Mouse (Mus musculus) forebrain, embryonic 10.5 days (tissue): ENCODE data around the gene AL607142.1. TPM values are rescaled to one million over a fixed set of nuclear protein-coding genes. Genes with fewer than 3 reads are reported as not detected.

Experiments
- DNase-seq: peaks from one replicate; pipeline ENCODE4 v3.0.0-alpha.2; 2017; ENCODE audit warnings: low spot score; ENCODE audit errors: extremely low spot score
- H3K27ac ChIP-seq: fragments of 300-500 bp; sonication (generic); 2 replicates; pipeline ENCODE4 v1.5.1; 2016; ENCODE audit warnings: mild to moderate bottlenecking
- H3K27me3 ChIP-seq: fragments of 300-500 bp; sonication (generic); 2 replicates; pipeline ENCODE4 v1.6.1; 2016; ENCODE audit warnings: mild to moderate bottlenecking; ENCODE audit not compliant: poor library complexity, severe bottlenecking
- H3K36me3 ChIP-seq: fragments of 300-500 bp; sonication (generic); replicated peaks from 2 replicates; pipeline ENCODE4 v1.6.1; 2016; ENCODE audit warnings: mild to moderate bottlenecking, moderate library complexity
- H3K4me1 ChIP-seq: fragments of 300-500 bp; sonication (generic); 2 replicates; pipeline ENCODE4 v1.6.1; 2016
- H3K4me3 ChIP-seq: fragments of 300-500 bp; sonication (generic); 2 replicates; pipeline ENCODE4 v1.5.1; 2016; ENCODE audit warnings: mild to moderate bottlenecking, moderate library complexity
- H3K9me3 ChIP-seq: fragments of 300-500 bp; sonication (generic); 2 replicates; pipeline ENCODE4 v1.6.1; 2016; ENCODE audit warnings: mild to moderate bottlenecking, moderate library complexity
- WGBS: fragments of 180-500 bp; shearing (Covaris S2); methylation state at CpG from one replicate; pipeline ENCODE4 v1.1.7; 2016; 5-methylcytosine and 5-hydroxymethylcytosine counted together
- polyA plus RNA-seq: library from polyadenylated mRNA; unstranded; fragments of >200 nt; fragmentation: Nextera tagmentation; extraction: Ambion mirVana; gene quantifications from 2 replicates; pipeline ENCODE4 v1.2.1, GENCODE M21; 2016

Gene AL607142.1
- polyA plus RNA-seq, 1 experiment from 2014 or later: not detected

- Histone ChIP-seq H3K4me1 (peaks cover 7% of the 10 kb centered on the region; the same call in 1 of the 2 replicates), H3K27me3 (peaks cover 4% of the 10 kb centered on the region; the same call in 1 of the 2 replicates), H3K36me3 (no peaks in the 10 kb centered on the region), H3K9me3 (no peaks in the 10 kb centered on the region), H3K4me3 (no peak overlapping the region), H3K27ac (no peak overlapping the region)
- no peak for DNase-seq
- WGBS: 88% methylated on average over 5 of the region's 5 CpGs
Measured at GRCm38 (mm10) chr4:120044612-120045011, 20.2 kb upstream of the AL607142.1 start.

DNA sequence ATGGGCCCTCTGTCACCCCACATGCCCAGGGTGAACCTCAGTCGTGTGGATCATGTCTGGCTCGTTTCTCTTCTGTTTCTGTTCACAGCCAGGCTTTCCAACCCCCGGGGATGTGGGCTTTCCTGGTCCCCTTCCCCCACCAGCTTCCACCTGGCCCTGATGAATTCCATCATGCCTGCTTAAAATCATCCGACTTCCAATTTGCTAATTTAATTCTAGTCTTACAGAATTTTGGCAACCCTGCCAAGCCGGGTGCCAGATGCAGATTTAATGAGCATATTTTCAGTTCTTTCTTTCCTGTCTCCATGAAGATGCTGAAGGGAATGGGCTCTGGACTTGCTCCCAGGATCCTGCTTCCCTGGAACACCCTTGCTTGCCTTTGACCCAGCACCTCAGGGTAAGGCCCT is 19.7 kb upstream of the AL607142.1 start:
- no peak overlapping the region for H3K4me3 ChIP-seq
- no peaks in the 10 kb centered on the region for H3K36me3 ChIP-seq
- no peaks in the 10 kb centered on the region for H3K9me3 ChIP-seq
- peaks cover 4% of the 10 kb centered on the region; the same call in 1 of the 2 replicates for H3K27me3 ChIP-seq
- 72% methylated on average over 5 of the region's 5 CpGs for WGBS
- no peak for DNase-seq
- peaks cover 7% of the 10 kb centered on the region; the same call in 1 of the 2 replicates for H3K4me1 ChIP-seq
- H3K27ac ChIP-seq: no peak overlapping the region

DNA sequence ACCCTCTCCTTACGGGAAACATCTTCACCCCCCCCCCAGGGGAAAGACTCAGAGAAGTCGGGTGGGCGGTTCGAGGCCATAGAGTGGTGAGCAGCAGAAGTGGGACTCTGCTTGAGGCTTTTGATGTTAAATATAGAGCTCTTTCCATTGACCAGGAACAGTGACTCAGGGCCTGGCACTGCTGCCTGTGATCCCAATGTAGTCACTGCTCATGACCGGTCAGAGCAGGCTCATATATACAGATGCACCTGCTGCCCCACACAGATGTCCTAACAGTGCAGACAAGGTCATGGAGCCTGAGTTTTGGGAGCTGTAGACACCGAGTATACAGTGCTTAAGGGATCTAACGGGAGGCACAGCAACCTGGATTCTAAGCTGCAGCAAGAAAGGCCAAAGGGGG is 18.9 kb upstream of the AL607142.1 start:
- no peak overlapping the region for H3K27ac ChIP-seq
- H3K36me3 ChIP-seq: no peaks in the 10 kb centered on the region
- H3K9me3 ChIP-seq: no peaks in the 10 kb centered on the region
- 82% methylated on average over 7 of the region's 7 CpGs for WGBS
- no peak overlapping the region for H3K4me3 ChIP-seq
- H3K27me3 ChIP-seq: peaks cover 4% of the 10 kb centered on the region; the same call in 1 of the 2 replicates
- no peak for DNase-seq
- peaks cover 7% of the 10 kb centered on the region; the same call in 1 of the 2 replicates for H3K4me1 ChIP-seq

- H3K27me3 ChIP-seq: peaks cover 4% of the 10 kb centered on the region; the same call in 1 of the 2 replicates
- H3K36me3 ChIP-seq: no peaks in the 10 kb centered on the region
- no peak overlapping the region for H3K4me3 ChIP-seq
- no peaks in the 10 kb centered on the region for H3K9me3 ChIP-seq
- WGBS: 33% methylated on average over 4 of the region's 4 CpGs
- peaks cover 7% of the 10 kb centered on the region; the same call in 1 of the 2 replicates for H3K4me1 ChIP-seq
- DNase-seq: no peak
- no peak overlapping the region for H3K27ac ChIP-seq
Measured at GRCm38 (mm10) chr4:120047060-120047459, 17.7 kb upstream of the AL607142.1 start.

DNA sequence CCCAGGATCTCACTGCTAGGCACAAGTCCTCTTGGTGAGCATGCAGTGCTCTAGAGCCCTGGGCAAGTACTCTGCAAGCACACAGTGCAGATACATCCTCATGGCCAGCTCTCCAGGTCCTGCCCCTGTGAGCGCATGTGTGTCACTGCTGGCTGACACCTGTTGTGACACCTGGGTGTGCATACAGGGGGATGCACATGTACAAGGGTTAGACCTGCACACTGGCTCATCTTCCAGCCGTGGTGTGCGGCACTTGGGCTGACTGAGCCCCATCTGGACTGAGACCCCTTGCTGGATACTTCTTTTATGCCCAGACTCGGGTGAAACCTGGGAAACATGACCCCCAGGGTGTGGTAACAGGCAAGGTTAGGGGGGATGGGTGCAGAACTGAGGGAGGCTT is 16.5 kb upstream of the AL607142.1 start:
- Histone ChIP-seq H3K4me3 (no peak overlapping the region), H3K27me3 (peaks cover 4% of the 10 kb centered on the region; the same call in 1 of the 2 replicates), H3K36me3 (no peaks in the 10 kb centered on the region), H3K4me1 (peaks cover 7% of the 10 kb centered on the region; the same call in 1 of the 2 replicates), H3K9me3 (no peaks in the 10 kb centered on the region), H3K27ac (no peak overlapping the region)
- DNase-seq: no peak
- 78% methylated on average over 4 of the region's 4 CpGs for WGBS

DNA sequence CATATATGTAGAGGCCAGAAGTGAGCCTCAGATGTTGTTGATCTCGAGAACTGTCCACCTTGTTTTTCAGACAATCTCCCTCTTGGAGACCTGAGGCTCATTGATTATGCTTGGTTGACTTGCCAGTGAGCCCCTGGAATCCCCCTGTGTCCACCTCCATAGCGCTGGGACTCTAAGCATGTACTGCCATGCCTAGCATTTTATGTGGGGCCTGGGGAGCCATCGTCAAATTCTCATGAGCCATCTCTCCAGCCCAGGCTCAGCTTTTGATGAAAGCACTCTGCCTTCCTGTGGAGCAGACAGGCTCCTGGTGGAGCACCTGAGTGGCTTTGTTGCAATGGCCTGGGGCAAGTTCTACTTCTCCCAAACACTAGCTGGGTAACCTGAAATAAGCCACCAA is 14.9 kb upstream of the AL607142.1 start:
- Histone ChIP-seq H3K4me3 (no peak overlapping the region), H3K27ac (no peak overlapping the region)
- WGBS: 87% methylated on average over 3 of the region's 3 CpGs

DNA sequence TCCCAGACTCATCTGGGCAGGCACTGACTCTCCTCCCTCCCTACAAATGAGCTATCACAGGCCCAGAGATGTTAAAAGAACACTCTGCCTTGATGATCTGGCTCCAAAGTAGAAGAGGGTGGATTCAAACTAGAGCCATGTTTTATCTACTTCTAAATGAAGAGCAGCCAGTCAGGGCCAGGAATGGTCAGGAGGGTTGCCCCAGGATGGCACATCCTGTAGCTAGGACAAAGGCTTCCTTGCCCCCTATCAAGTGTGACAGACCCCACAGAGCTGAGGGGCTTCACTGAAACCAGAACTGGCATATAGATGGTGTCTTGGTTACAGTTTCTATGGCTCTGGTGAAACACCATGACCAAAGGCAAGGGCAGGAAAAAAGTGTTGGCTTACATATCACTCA is 12.3 kb upstream of the AL607142.1 start:
- no peak for DNase-seq
- no peaks in the 10 kb centered on the region for H3K27me3 ChIP-seq
- H3K27ac ChIP-seq: no peak overlapping the region
- no peaks in the 10 kb centered on the region for H3K9me3 ChIP-seq
- no peak overlapping the region for H3K4me3 ChIP-seq
- peaks cover 3% of the 10 kb centered on the region; the same call in 1 of the 2 replicates for H3K4me1 ChIP-seq
- no peaks in the 10 kb centered on the region for H3K36me3 ChIP-seq

More for the DNA sequence above, 14.9 kb upstream of the AL607142.1 start:
- H3K36me3 ChIP-seq: no peaks in the 10 kb centered on the region
- no peaks in the 10 kb centered on the region for H3K9me3 ChIP-seq
- H3K27me3 ChIP-seq: peaks cover 4% of the 10 kb centered on the region; the same call in 1 of the 2 replicates
- peaks cover 10% of the 10 kb centered on the region; the same call in 1 of the 2 replicates for H3K4me1 ChIP-seq
- no peak for DNase-seq

GRCm38 (mm10) chr4:120053026-120054005 is 11.5 kb upstream of the AL607142.1 start:
- 91% methylated on average over 11 of the region's 11 CpGs for WGBS
- no peaks in the 10 kb centered on the region for H3K36me3 ChIP-seq
- no peak overlapping the region for H3K27ac ChIP-seq
- H3K9me3 ChIP-seq: no peaks in the 10 kb centered on the region
- no peak overlapping the region for H3K4me3 ChIP-seq
- H3K4me1 ChIP-seq: peaks cover 3% of the 10 kb centered on the region; the same call in 1 of the 2 replicates
- no peak for DNase-seq
- no peaks in the 10 kb centered on the region for H3K27me3 ChIP-seq

GRCm38 (mm10) chr4:120054145-120054544 is 10.7 kb upstream of the AL607142.1 start:
- 78% methylated on average over 9 of the region's 9 CpGs for WGBS

GRCm38 (mm10) chr4:120056451-120056850 is 8.3 kb upstream of the AL607142.1 start:
- Histone ChIP-seq H3K4me3 (no peak overlapping the region), H3K27me3 (no peaks in the 10 kb centered on the region), H3K36me3 (no peaks in the 10 kb centered on the region), H3K27ac (no peak overlapping the region), H3K9me3 (no peaks in the 10 kb centered on the region), H3K4me1 (peaks cover 12% of the 10 kb centered on the region)
- WGBS: 91% methylated on average over 9 of the region's 9 CpGs
- no peak for DNase-seq

More at GRCm38 (mm10) chr4:120054145-120054544, 10.7 kb upstream of the AL607142.1 start:
- H3K9me3 ChIP-seq: no peaks in the 10 kb centered on the region
- H3K4me3 ChIP-seq: no peak overlapping the region
- no peak for DNase-seq
- peaks cover 3% of the 10 kb centered on the region; the same call in 1 of the 2 replicates for H3K4me1 ChIP-seq
- H3K27me3 ChIP-seq: no peaks in the 10 kb centered on the region
- H3K27ac ChIP-seq: no peak overlapping the region
- H3K36me3 ChIP-seq: no peaks in the 10 kb centered on the region

DNA sequence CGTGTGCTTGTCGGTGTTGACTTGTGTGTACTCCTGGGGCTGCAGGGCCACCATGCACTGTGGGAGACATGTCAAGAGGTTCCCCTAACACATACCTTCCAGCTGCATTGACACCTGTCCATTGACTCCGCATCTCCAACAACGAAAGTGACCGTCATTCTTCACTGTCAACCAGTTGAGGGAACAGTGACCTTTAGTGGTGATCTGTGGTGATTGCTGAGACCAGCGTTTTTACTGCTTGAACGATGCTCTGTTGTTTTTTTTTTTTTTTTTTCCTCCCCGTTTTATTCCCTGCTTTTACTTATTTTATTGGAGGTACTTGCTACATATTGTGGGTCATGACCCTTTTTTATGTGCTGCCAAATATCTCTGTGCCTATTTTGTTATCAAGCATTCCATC is 7.3 kb upstream of the AL607142.1 start:
- Histone ChIP-seq H3K4me1 (peaks cover 12% of the 10 kb centered on the region), H3K4me3 (no peak overlapping the region), H3K9me3 (no peaks in the 10 kb centered on the region), H3K27ac (no peak overlapping the region), H3K36me3 (no peaks in the 10 kb centered on the region), H3K27me3 (no peaks in the 10 kb centered on the region)
- no peak for DNase-seq
- WGBS: 85% methylated on average over 8 of the region's 8 CpGs

DNA sequence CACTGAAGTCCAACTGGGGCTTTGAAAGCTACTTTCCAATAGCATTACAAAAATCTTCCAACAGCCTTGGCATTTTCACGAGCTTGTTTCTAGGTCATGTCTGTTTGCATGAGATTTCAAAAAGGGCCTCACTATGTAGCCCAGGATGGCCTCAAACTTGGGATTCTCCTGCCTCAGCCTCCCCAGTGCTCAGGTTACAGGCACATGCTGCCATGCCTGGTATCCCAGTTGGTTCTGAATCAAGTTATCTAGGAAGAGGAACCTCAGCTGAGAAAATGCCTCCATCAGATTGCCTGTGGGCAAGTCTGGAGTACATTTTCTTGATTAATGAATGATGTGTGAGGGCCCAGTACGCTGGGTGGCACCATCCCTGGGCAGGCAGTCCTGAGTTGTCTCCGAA is 6.6 kb upstream of the AL607142.1 start:
- no peak for DNase-seq
- no peaks in the 10 kb centered on the region for H3K27me3 ChIP-seq
- H3K4me3 ChIP-seq: no peak overlapping the region
- H3K4me1 ChIP-seq: peaks cover 12% of the 10 kb centered on the region
- H3K27ac ChIP-seq: no peak overlapping the region
- 92% methylated on average over 3 of the region's 3 CpGs for WGBS
- no peaks in the 10 kb centered on the region for H3K36me3 ChIP-seq
- H3K9me3 ChIP-seq: no peaks in the 10 kb centered on the region

DNA sequence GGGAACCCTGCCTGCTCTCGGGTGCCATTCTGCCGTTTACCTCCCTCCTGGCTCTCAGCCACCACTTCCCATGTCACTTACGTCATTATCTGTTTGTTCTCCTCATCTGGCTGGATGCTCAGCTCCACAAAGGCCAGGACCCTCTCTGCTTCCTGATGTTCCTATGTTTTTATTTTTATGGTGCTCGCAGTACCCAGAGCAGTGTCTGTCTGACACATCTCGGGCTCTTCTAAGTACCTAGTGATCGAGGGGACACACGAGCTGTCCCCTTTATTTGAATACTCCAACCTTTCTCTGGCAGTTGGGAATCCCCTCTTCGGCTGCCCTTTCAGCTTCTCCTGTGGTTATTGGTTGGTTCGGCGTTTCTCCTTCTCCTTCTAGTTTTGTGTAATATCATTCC is 6.0 kb upstream of the AL607142.1 start:
- no peak for DNase-seq
- Histone ChIP-seq H3K4me3 (no peak overlapping the region), H3K27ac (no peak overlapping the region), H3K9me3 (no peaks in the 10 kb centered on the region), H3K36me3 (no peaks in the 10 kb centered on the region), H3K4me1 (peaks cover 12% of the 10 kb centered on the region), H3K27me3 (no peaks in the 10 kb centered on the region)
- whole genome bisulfite sequencing: 82% methylated on average over 10 of the region's 10 CpGs
